Comparison of ENCODE assay signal across 13 mouse cellular contexts in genomic region chr9:25175978-25176377, GRCm38 (mm10). TPM values are rescaled to one million over a fixed set of nuclear protein-coding genes. Genes with fewer than 3 reads are reported as not detected.
DNase-seq lines count a peak whose midpoint lies in the region; ATAC-seq and TF ChIP-seq lines count a peak whose summit lies in the region.
"Had no signal": no experiment of that assay in that cellular context is flagged by ENCODE, and none has a peak within 500 bp of the region (broad histone marks: within the 10 kb centered on the region; RNA-seq: fewer than 3 reads in every experiment).

No protein-coding gene starts in this region.

- peak overlapping the region; percentile 67; the same call in 1 of the 2 replicates for H3K27ac ChIP-seq in embryonic facial prominence, embryonic 14.5 days (replicated peaks; ENCODE audit: low read depth, low read length)
- H3K27ac ChIP-seq in embryonic facial prominence, embryonic 10.5 days (replicated peaks), result no peak overlapping the region
- peak overlapping the region; percentile 95 for H3K27ac ChIP-seq in layer of hippocampus, adult 2 months
- H3K27ac ChIP-seq in embryonic facial prominence, embryonic 15.5 days (replicated peaks), result peak overlapping the region; percentile 79; the same call in 1 of the 2 replicates

- no peaks in the 10 kb centered on the region for H3K9me3 ChIP-seq in embryonic facial prominence, embryonic 14.5 days (ENCODE audit: control insufficient read depth, low read length)
- H3K9me3 ChIP-seq in embryonic facial prominence, embryonic 10.5 days, result no peaks in the 10 kb centered on the region
- no peaks in the 10 kb centered on the region for H3K9me3 ChIP-seq in embryonic facial prominence, embryonic 15.5 days (replicated peaks)
- H3K9me3 ChIP-seq: lung, embryonic 15.5 days had no signal

- peaks cover 5% of the 10 kb centered on the region; the same call in 1 of the 2 replicates for H3K4me1 ChIP-seq in embryonic facial prominence, embryonic 14.5 days (ENCODE audit: control insufficient read depth, insufficient read depth, low read length)
- H3K4me1 ChIP-seq in embryonic facial prominence, embryonic 10.5 days, result peaks cover 14% of the 10 kb centered on the region
- H3K4me1 ChIP-seq in embryonic facial prominence, embryonic 15.5 days, result peaks cover 20% of the 10 kb centered on the region

- no peaks in the 10 kb centered on the region for H3K27me3 ChIP-seq in embryonic facial prominence, embryonic 14.5 days (replicated peaks; ENCODE audit: control insufficient read depth, insufficient read depth, low read length)
- no peaks in the 10 kb centered on the region for H3K27me3 ChIP-seq in embryonic facial prominence, embryonic 10.5 days (replicated peaks; ENCODE audit: low read depth, poor library complexity, severe bottlenecking)
- no peaks in the 10 kb centered on the region; the same call in 1 of the 2 replicates for H3K27me3 ChIP-seq in embryonic facial prominence, embryonic 15.5 days
- H3K27me3 ChIP-seq: lung, embryonic 15.5 days had no signal

- H3K9ac ChIP-seq in embryonic facial prominence, embryonic 14.5 days (ENCODE audit: low read depth, low read length), result no peak overlapping the region
- H3K9ac ChIP-seq in embryonic facial prominence, embryonic 15.5 days, result no peak overlapping the region
- H3K9ac ChIP-seq: lung, embryonic 15.5 days had no signal

- TF ChIP-seq CTCF in layer of hippocampus, adult 2 months (conservative IDR thresholded peaks at IDR 0.05), result no peak

- DNase-seq in embryonic facial prominence, embryonic 14.5 days (ENCODE audit: low spot score), result no peak
- no peak for DNase-seq in embryonic facial prominence, embryonic 10.5 days (ENCODE audit: low spot score)
- DNase-seq in layer of hippocampus, adult 2 months (ENCODE audit: low spot score in 2 of 2), result no peak
- DNase-seq in layer of hippocampus, adult 18-20 months (ENCODE audit: low spot score in 2 of 2), result no peak
- peak; percentile 14 to 20 for DNase-seq in heart, postnatal 36 days
- DNase-seq in frontal cortex, adult 2 months (ENCODE audit: extremely low spot score in 1 of 2, low spot score in 1 of 2), result no peak
- no peak for DNase-seq in embryo, embryonic 11 days
- DNase-seq: kidney, postnatal 14 days; left cerebral cortex, postnatal 4 days; midbrain, embryonic 14.5 days; thymus, postnatal 4 days had no signal

- WGBS in embryonic facial prominence, embryonic 14.5 days, result 82% methylated on average over 6 of the region's 6 CpGs
- 90% methylated on average over 6 of the region's 6 CpGs for WGBS in embryonic facial prominence, embryonic 10.5 days
- 83% methylated on average over 6 of the region's 6 CpGs for WGBS in embryonic facial prominence, embryonic 15.5 days

- H3K4me2 ChIP-seq in embryonic facial prominence, embryonic 14.5 days (ENCODE audit: low read depth, low read length), result no peak overlapping the region
- H3K4me2 ChIP-seq in embryonic facial prominence, embryonic 15.5 days (replicated peaks), result no peak overlapping the region

- no peak overlapping the region for H3K4me3 ChIP-seq in embryonic facial prominence, embryonic 14.5 days (ENCODE audit: low read depth, low read length)
- H3K4me3 ChIP-seq in embryonic facial prominence, embryonic 10.5 days, result no peak overlapping the region
- H3K4me3 ChIP-seq in layer of hippocampus, adult 2 months, result no peak overlapping the region
- H3K4me3 ChIP-seq in embryonic facial prominence, embryonic 15.5 days (replicated peaks), result no peak overlapping the region
- H3K4me3 ChIP-seq: lung, embryonic 15.5 days had no signal

- H3K36me3 ChIP-seq in embryonic facial prominence, embryonic 14.5 days (ENCODE audit: control insufficient read depth, insufficient read depth, low read length), result no peaks in the 10 kb centered on the region
- H3K36me3 ChIP-seq in embryonic facial prominence, embryonic 10.5 days (replicated peaks), result no peaks in the 10 kb centered on the region
- no peaks in the 10 kb centered on the region for H3K36me3 ChIP-seq in embryonic facial prominence, embryonic 15.5 days
- H3K36me3 ChIP-seq: lung, embryonic 15.5 days had no signal

- intact Hi-C loops in heart, postnatal 36 days (cut with DNase I), result loop anchor here (5.0 kb wide), 1 partner anchor 36 kb away; no protein-coding TSS in a partner anchor

- ATAC-seq in embryonic facial prominence, embryonic 14.5 days (ENCODE audit: low read depth), result no peak
- ATAC-seq in embryonic facial prominence, embryonic 15.5 days (ENCODE audit: insufficient number of reproducible peaks, low FRiP score, low TSS enrichment, low read depth), result no peak

RNA-seq across cellular contexts. Expression of gene Herpud2, which starts 24.4 kb away (rescaled TPM):
- 32.1 and 33.9 TPM in 2 replicates for polyA plus RNA-seq in embryonic facial prominence, embryonic 14.5 days (2014; fragmentation: Nextera tagmentation; extraction: Ambion mirVana)
- polyA plus RNA-seq in embryonic facial prominence, embryonic 10.5 days (2016; fragmentation: Nextera tagmentation; extraction: Ambion mirVana), result 23.0 and 23.5 TPM in 2 replicates
- total RNA-seq in layer of hippocampus, adult 2 months (2021), result 10 to 100 TPM; 44.4 to 46.5 TPM
- total RNA-seq in layer of hippocampus, adult 18-20 months (2021), result 10 to 100 TPM; 45.7 to 46.9 TPM
- polyA plus RNA-seq in embryonic facial prominence, embryonic 15.5 days (2015; fragmentation: Nextera tagmentation; extraction: Ambion mirVana), result 35.3 and 37.8 TPM in 2 replicates
- total RNA-seq in heart, postnatal 36 days (2021), result 10 to 100 TPM; 39.1 TPM
- polyA plus RNA-seq in frontal cortex, adult 2 months (2012; rRNA removed), result 40.5 and 41.4 TPM in 2 replicates

Comparison
In these comparisons a context has a peak if more than half of its experiments do, and no peak if none do; other contexts are left out.
1. DNase-seq: peak in heart, postnatal 36 days (2 of 2); none in embryonic facial prominence, embryonic 14.5 days (single experiment), embryonic facial prominence, embryonic 10.5 days (single experiment), layer of hippocampus, adult 2 months (0 of 2), layer of hippocampus, adult 18-20 months (0 of 2), frontal cortex, adult 2 months (0 of 2) and embryo, embryonic 11 days (single experiment).